Mouse (Mus musculus): ENCODE results near the gene Ccdc148.

Gene Ccdc148

GRCm38 (mm10) chr2:58790361-58790760 lies 370.1 kb downstream of the Ccdc148 start:
- no peak for DNase-seq (ENCODE audit: extremely low spot score, low read depth, low spot score)

- no peak for DNase-seq (ENCODE audit: extremely low spot score, low read depth, low spot score)
Measured at GRCm38 (mm10) chr2:58789934-58790333, 370.5 kb downstream of the Ccdc148 start.

- DNase-seq (ENCODE audit: extremely low spot score, low read depth, low spot score) = no peak
Measured at GRCm38 (mm10) chr2:58787360-58787759, 373.1 kb downstream of the Ccdc148 start.

GRCm38 (mm10) chr2:58786681-58787080 lies 373.8 kb downstream of the Ccdc148 start:
- no peak for DNase-seq (ENCODE audit: extremely low spot score, low read depth, low spot score)

- DNase-seq (ENCODE audit: extremely low spot score, low read depth, low spot score) = no peak
Measured at GRCm38 (mm10) chr2:58786177-58786576, 374.3 kb downstream of the Ccdc148 start.

- no peak for DNase-seq (ENCODE audit: extremely low spot score, low read depth, low spot score)
Measured at GRCm38 (mm10) chr2:58783526-58783925, 377.0 kb downstream of the Ccdc148 start.

GRCm38 (mm10) chr2:58778986-58779495 lies 381.4 kb downstream of the Ccdc148 start:
- DNase-seq (ENCODE audit: extremely low spot score, low read depth, low spot score) = no peak

GRCm38 (mm10) chr2:58773833-58774232 lies 386.6 kb downstream of the Ccdc148 start:
- DNase-seq (ENCODE audit: extremely low spot score, low read depth, low spot score) = no peak

Data from hindlimb bud, embryonic 11.5 days (tissue).